Mouse (Mus musculus) spleen, adult 2 months (tissue): ENCODE measurements around the gene She.

Source experiments
- CTCF ChIP-seq: fragments of 200-500 bp; IDR thresholded peaks from 2 replicates; pipeline ENCODE4 v1.5.1; 2011; ENCODE audit warnings: mild to moderate bottlenecking, inconsistent platforms; ENCODE audit not compliant: insufficient read depth, insufficient read length, insufficient replicate concordance; ENCODE audit errors: extremely low read depth
- POLR2A ChIP-seq: fragments of 200-500 bp; IDR thresholded peaks from 2 replicates; pipeline ENCODE4 v1.6.1; 2011; ENCODE audit warnings: low read depth, low read length, inconsistent platforms

- no peak for TF ChIP-seq CTCF
- no peak for TF ChIP-seq POLR2A
Measured at GRCm38 (mm10) chr3:89876469-89876868, 45.3 kb downstream of the She start.
